11 mouse cellular contexts compared by ENCODE assay signal in the genomic region with DNA sequence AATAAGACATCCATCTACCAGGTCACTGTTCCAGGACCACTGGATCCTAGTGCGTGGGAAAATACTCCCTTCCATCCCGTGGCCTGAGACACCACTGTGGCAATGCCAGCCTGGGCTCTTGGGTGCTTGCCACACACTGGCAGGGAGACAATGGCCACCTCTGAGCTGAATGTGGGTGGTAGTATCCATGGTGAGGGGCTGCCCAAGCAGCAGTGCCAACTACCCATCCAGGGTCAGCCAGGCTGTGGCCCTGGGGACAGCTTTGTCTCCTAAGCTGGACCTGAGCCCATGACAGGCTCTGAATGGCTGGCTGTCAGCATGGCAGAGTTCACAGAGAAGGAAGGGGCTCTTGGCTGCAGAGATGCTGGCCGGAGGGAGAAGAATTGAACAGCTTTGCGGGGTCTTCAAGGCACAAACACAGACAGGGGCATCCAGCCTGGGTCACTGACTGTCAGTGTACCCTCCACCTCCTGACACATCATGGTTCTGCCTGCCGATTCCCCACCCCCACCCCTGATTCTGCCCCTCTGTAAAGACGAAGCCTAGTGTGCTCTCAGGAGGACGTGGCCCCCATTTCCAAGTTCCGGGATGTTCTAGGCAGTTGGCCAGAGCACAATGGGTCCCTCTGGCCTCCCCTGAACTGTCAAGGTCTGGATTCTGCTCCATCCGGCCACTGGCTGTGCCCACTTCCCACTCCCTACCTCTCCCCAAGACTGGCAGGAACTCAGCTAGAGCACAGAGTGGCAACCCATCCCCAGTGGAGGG. TPM values are rescaled to one million over a fixed set of nuclear protein-coding genes. Genes with fewer than 3 reads are reported as not detected.
DNase-seq lines count a peak whose midpoint lies in the region; ATAC-seq lines count a peak whose summit lies in the region.
"Had no signal": no experiment of that assay in that cellular context is flagged by ENCODE, and none has a peak within 500 bp of the region (broad histone marks: within the 10 kb centered on the region; RNA-seq: fewer than 3 reads in every experiment).

No protein-coding gene starts in this region.

- no peak overlapping the region for H3K4me3 ChIP-seq in neural tube, embryonic 12.5 days

- 78% methylated on average over 9 of the region's 9 CpGs for WGBS in neural tube, embryonic 12.5 days

- H3K4me2 ChIP-seq in neural tube, embryonic 12.5 days (replicated peaks) = no peak overlapping the region

- H3K36me3 ChIP-seq in neural tube, embryonic 12.5 days = no peaks in the 10 kb centered on the region

- no peak for ATAC-seq in neural tube, embryonic 12.5 days (ENCODE audit: low FRiP score, low read depth)

- peak overlapping the region; percentile 17; the same call in 1 of the 2 replicates for H3K9ac ChIP-seq in neural tube, embryonic 12.5 days

- no peak for DNase-seq in neural tube, embryonic 10.5 days (ENCODE audit: extremely low spot score, low spot score)
- peak; percentile 65 to 77 for DNase-seq in frontal cortex, postnatal 36 days (ENCODE audit: low spot score in 2 of 2)
- DNase-seq in left cerebral cortex, postnatal 36 days (ENCODE audit: low spot score in 2 of 2) = peak; percentile 40 to 51
- DNase-seq in right cerebral cortex, postnatal 4 days = peak; percentile 71
- DNase-seq in heart, adult 9 months (ENCODE audit: low spot score in 2 of 2) = no peak
- no peak for DNase-seq in ovary, adult 18-20 months (ENCODE audit: low spot score)
- no peak for DNase-seq in heart, adult 8-10 months (ENCODE audit: low spot score)

- 0 out of 2 replicates have a peak, but pooled peaks cover under 1% of the 10 kb centered on the region for H3K9me3 ChIP-seq in neural tube, embryonic 12.5 days

- peaks cover 4% of the 10 kb centered on the region; the same call in 1 of the 2 replicates for H3K4me1 ChIP-seq in neural tube, embryonic 12.5 days

- no peak overlapping the region for H3K27ac ChIP-seq in neural tube, embryonic 12.5 days

- H3K27me3 ChIP-seq in neural tube, embryonic 12.5 days (replicated peaks) = no peaks in the 10 kb centered on the region

- intact Hi-C loops in left cerebral cortex, postnatal 36 days (cut with DNase I) = loop anchor here (5.0 kb wide), 1 partner anchor 209 kb away; no protein-coding TSS in a partner anchor

RNA-seq across cellular contexts. Expression of a gene that starts 21.9 kb away (rescaled TPM):
- not detected in 2 replicates for polyA plus RNA-seq in neural tube, embryonic 12.5 days (2016; fragmentation: Nextera tagmentation; extraction: Ambion mirVana)
- total RNA-seq in left cerebral cortex, postnatal 36 days (2021) = under 1 TPM in 1 of 2 experiments, not detected in 1; 0.94 TPM
- total RNA-seq in heart, adult 8-10 months (2022) = not detected
- total RNA-seq: common myeloid progenitor, adult 5-6 weeks; hematopoietic stem cell, adult 5-6 weeks had no signal
- polyA plus RNA-seq: small intestine, adult 2 months had no signal

RNA-seq across cellular contexts. Expression of a gene that starts 37.6 kb away (rescaled TPM):
- polyA plus RNA-seq in neural tube, embryonic 12.5 days (2016; fragmentation: Nextera tagmentation; extraction: Ambion mirVana) = 17.5 and 19.2 TPM in 2 replicates
- total RNA-seq in left cerebral cortex, postnatal 36 days (2021) = 10 to 100 TPM; 19.9 to 20.2 TPM
- total RNA-seq in heart, adult 8-10 months (2022) = 1 to 10 TPM; 3.9 to 5.2 (median 4.6) TPM

Comparison
In these comparisons a context has a peak if more than half of its experiments do, and no peak if none do; other contexts are left out.
1. DNase-seq: peak in frontal cortex, postnatal 36 days (2 of 2), left cerebral cortex, postnatal 36 days (2 of 2) and right cerebral cortex, postnatal 4 days (single experiment); none in neural tube, embryonic 10.5 days (single experiment), heart, adult 9 months (0 of 2), ovary, adult 18-20 months (single experiment) and heart, adult 8-10 months (single experiment).